Mouse (Mus musculus) G1E (cell line): ENCODE measurements at regions not wholly inside any gene's neighbourhood (a gene's known extent, or its start where the extent isn't known, plus 50 kb on each side); places are given as distances from the start of the nearest gene placed in this dataset.

Experiments used
- ATAC-seq: 2 replicates; pipeline ENCODE4 v1.8.0; 2016; ENCODE audit warnings: mild to moderate bottlenecking; ENCODE audit not compliant: insufficient number of reproducible peaks, poor library complexity, low FRiP score, severe bottlenecking; ENCODE audit errors: extremely low read depth
- DNase-seq: peaks from one replicate; pipeline ENCODE4 v3.0.0; 2012; ENCODE audit warnings: low spot score
- H3K27me3 ChIP-seq: 2 replicates; pipeline ENCODE4 v1.6.1; 2012; ENCODE audit warnings: mild to moderate bottlenecking, low read length, inconsistent platforms; ENCODE audit not compliant: insufficient read depth
- H3K36me3 ChIP-seq: replicated peaks from 2 replicates; pipeline ENCODE3; 2012; ENCODE audit warnings: mild to moderate bottlenecking, inconsistent platforms
- H3K4me1 ChIP-seq: 2 replicates; pipeline ENCODE4 v1.6.1; 2012; ENCODE audit warnings: low read depth, low read length, inconsistent platforms, mixed read lengths; ENCODE audit not compliant: insufficient read depth
- H3K4me3 ChIP-seq: 2 replicates; pipeline ENCODE4 v1.5.1; 2012; ENCODE audit warnings: low read depth, mild to moderate bottlenecking, inconsistent platforms, low read length, moderate library complexity, mixed read lengths
- H3K9me3 ChIP-seq: replicated peaks from 2 replicates; pipeline ENCODE4 v1.6.1; 2012; ENCODE audit warnings: inconsistent platforms
- CTCF ChIP-seq: IDR thresholded peaks from 2 replicates; pipeline ENCODE4 v1.5.1; 2012; ENCODE audit warnings: low read depth, low read length, inconsistent platforms, mixed read lengths
- GATA1 ChIP-seq: IDR thresholded peaks from 2 replicates; pipeline ENCODE4 v1.6.1; 2012; ENCODE audit warnings: borderline replicate concordance, low read length, inconsistent platforms, mixed read lengths
- GATA2 ChIP-seq: IDR thresholded peaks from 2 replicates; pipeline ENCODE4 v1.6.1; 2012; ENCODE audit warnings: low read depth, low read length, inconsistent platforms, borderline replicate concordance
- POLR2AphosphoS5 ChIP-seq: IDR thresholded peaks from 2 replicates; pipeline ENCODE4 v1.6.1; 2012; ENCODE audit warnings: low read depth, low read length, inconsistent platforms; ENCODE audit not compliant: insufficient replicate concordance
- TAL1 ChIP-seq: conservative IDR thresholded peaks from 2 replicates; pipeline ENCODE4 v1.6.1; 2012; ENCODE audit warnings: low read depth, low read length, inconsistent platforms, mixed read lengths

DNA sequence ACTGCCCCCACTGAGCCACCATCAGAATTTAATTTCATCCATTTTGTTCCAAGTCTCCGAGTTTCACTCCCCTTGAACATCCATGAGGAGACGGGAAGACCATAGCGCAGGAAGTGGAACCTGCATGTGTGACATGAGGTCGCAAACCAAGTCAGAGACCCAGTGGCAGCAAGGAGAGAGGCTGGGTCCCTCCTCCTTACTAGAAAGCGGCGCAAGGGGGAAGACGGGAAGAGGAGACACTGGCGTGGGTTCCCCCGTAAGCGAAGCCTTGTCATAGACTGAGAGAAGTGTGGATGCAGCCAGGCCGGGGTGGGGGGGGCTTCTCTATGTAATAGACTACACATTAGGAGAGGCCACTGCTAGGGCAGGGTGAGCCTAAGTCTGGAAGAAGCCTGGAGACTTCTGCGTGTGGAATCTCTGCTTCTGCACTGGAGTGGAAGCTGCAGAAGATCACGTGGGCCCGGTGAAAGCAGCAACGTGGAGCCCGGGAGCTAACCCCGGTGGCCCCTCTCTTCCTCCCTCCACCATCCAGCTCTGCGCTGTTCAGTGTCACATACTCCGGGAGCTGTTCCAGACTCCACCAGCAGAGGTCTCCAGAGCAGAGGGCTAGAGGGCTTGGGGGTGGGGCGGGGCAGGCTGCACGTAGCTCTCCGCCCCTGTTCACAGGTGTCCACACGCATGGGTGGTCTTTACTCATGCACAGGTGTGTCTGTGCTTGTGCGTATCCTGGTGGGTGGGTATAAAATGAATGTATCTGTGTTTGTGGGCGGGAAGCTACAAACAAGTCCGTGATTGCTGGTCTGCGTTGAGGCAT lies 159.4 kb downstream of the Zfp36l2 start:
- ATAC-seq (peak; percentile 67), DNase-seq (peak; percentile 65)
- Histone ChIP-seq H3K4me1 (peaks cover 44% of the 10 kb centered on the region), H3K4me3 (peak overlapping the region; percentile 8; the same call in 1 of the 2 replicates), H3K9me3 (peaks cover 7% of the 10 kb centered on the region), H3K36me3 (no peaks in the 10 kb centered on the region), H3K27me3 (peaks cover 26% of the 10 kb centered on the region)
- TF ChIP-seq POLR2AphosphoS5 (no peak), TAL1 (no peak), CTCF (peak; percentile 74), GATA2 (no peak), GATA1 (no peak)

DNA sequence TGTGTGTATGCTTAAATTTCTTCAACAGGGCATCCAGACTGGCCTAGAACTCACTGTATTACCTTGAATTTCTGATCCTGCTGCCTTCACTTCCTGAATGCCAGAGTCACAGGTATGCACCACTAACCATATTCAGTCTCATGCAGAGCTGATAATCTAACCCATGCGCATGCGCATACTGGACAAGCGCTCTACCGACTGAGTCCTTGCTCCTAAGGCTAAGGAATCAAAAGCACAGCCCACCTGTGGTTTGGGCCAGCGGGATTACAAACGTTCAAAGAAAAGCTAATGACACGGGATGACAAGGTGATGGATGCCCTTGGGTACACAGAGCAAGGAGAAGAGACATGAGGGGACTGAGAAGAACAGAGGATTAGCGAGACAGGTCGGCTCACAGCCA lies 160.5 kb downstream of the Zfp36l2 start:
- Histone ChIP-seq H3K4me3 (no peak overlapping the region), H3K9me3 (peaks cover 7% of the 10 kb centered on the region), H3K36me3 (no peaks in the 10 kb centered on the region), H3K4me1 (peaks cover 45% of the 10 kb centered on the region), H3K27me3 (peaks cover 20% of the 10 kb centered on the region)
- TF ChIP-seq POLR2AphosphoS5 (no peak), GATA2 (no peak), GATA1 (no peak), TAL1 (no peak), CTCF (no peak)
- DNase-seq (no peak), ATAC-seq (no peak)

DNA sequence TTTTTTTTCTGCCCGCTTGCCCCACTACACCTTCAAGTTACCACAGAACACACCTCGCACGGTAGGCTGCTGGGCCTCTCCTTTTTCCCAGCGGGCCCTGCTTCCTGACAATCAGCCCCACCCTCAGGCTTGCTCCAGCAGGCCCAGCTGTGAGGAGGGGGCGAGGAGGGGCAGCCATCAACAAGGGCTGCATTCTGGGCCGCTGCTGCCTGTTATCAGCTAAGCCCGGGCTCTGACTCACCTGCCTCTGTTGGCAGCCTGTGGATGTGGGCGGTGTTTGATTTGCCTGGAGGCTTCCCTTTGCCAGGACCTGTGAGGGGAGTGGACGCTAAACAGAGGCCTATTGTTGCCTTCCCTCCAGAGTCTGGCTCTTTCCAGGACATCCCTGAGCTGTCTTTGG lies 161.6 kb downstream of the Zfp36l2 start:
- peak; percentile 43 for DNase-seq

GRCm38 (mm10) chr17:84022358-84022757 lies 165.4 kb downstream of the Zfp36l2 start:
- H3K4me1 ChIP-seq: peaks cover 28% of the 10 kb centered on the region
- no peak for TF ChIP-seq GATA2
- TF ChIP-seq TAL1: no peak
- TF ChIP-seq POLR2AphosphoS5: no peak
- TF ChIP-seq CTCF: no peak
- no peak for TF ChIP-seq GATA1
- peaks cover 21% of the 10 kb centered on the region for H3K27me3 ChIP-seq
- DNase-seq: no peak
- H3K36me3 ChIP-seq: no peaks in the 10 kb centered on the region
- H3K9me3 ChIP-seq: peaks cover 7% of the 10 kb centered on the region
- H3K4me3 ChIP-seq: no peak overlapping the region
- ATAC-seq: no peak

More for the DNA sequence above, 161.6 kb downstream of the Zfp36l2 start:
- H3K9me3 ChIP-seq: peaks cover 7% of the 10 kb centered on the region
- TF ChIP-seq CTCF: no peak
- TF ChIP-seq GATA2: no peak
- no peak for TF ChIP-seq TAL1
- TF ChIP-seq POLR2AphosphoS5: no peak
- no peak for TF ChIP-seq GATA1
- H3K4me3 ChIP-seq: no peak overlapping the region; the same call in 1 of the 2 replicates
- H3K36me3 ChIP-seq: no peaks in the 10 kb centered on the region
- peaks cover 23% of the 10 kb centered on the region; the same call in 1 of the 2 replicates for H3K27me3 ChIP-seq
- peaks cover 46% of the 10 kb centered on the region for H3K4me1 ChIP-seq
- peak; percentile 64; the same call in 1 of the 2 replicates for ATAC-seq

- DNase-seq (no peak), ATAC-seq (no peak)
- peaks cover 19% of the 10 kb centered on the region for H3K4me1 ChIP-seq
- H3K9me3 ChIP-seq: peaks cover under 1% of the 10 kb centered on the region
- TF ChIP-seq GATA1 (no peak), CTCF (no peak), TAL1 (no peak), POLR2AphosphoS5 (no peak), GATA2 (no peak)
- no peaks in the 10 kb centered on the region for H3K36me3 ChIP-seq
- peaks cover 30% of the 10 kb centered on the region for H3K27me3 ChIP-seq
- no peak overlapping the region for H3K4me3 ChIP-seq
These were observed 168.9 kb downstream of the Zfp36l2 start for GRCm38 (mm10) chr17:84018817-84019216.

DNA sequence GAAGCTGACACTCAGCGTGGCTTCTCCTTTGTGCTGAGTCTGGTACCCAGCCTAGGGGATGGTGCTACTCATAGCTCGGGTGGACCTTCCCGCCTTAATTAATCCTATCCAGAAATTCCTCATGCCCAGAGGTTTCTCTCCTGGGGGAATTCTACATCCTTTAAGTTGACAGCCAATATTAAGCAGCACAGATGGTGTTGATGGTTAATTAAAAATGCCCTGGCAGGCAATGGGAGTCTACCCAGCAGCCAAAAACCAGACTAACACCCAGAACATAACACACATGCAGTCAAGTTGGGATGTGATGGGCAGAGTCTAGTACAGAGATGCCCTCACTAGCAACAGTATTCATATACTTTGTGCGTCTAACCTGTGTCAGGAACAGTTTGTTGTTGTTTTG lies 169.9 kb downstream of the Zfp36l2 start:
- Histone ChIP-seq H3K9me3 (no peaks in the 10 kb centered on the region), H3K4me3 (no peak overlapping the region), H3K27me3 (peaks cover 34% of the 10 kb centered on the region), H3K4me1 (peaks cover 14% of the 10 kb centered on the region), H3K36me3 (no peaks in the 10 kb centered on the region)
- ATAC-seq (no peak), DNase-seq (no peak)
- TF ChIP-seq CTCF: no peak
- TF ChIP-seq GATA2: no peak
- no peak for TF ChIP-seq TAL1
- TF ChIP-seq GATA1: no peak
- no peak for TF ChIP-seq POLR2AphosphoS5
